Mouse (Mus musculus): ENCODE data around the gene Spsb4.

DNA sequence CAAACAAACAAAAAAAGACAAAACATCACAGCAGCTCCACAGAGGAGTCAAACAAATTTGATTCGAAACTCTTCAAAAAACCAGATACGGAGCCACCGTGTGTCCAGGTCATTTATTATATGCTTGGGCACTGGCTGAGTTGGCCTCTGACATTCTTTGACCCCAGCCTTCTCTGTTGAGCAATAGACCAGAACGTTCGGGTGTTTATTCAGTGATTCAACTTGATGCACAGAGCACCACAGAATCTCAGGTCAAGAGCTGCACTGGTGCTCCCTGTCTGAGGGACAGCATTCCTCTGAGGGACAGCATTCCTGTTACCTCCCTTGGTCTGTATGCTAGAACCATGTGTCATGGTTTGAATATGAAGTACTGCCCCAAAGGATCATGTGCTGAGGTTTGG is 125.1 kb downstream of the Spsb4 start:
- TF ChIP-seq GATA1 (IDR thresholded peaks at IDR 0.05; ENCODE audit: low read length) (no peak), TAL1 (IDR thresholded peaks at IDR 0.05; ENCODE audit: low read length) (no peak)

Data from erythroblast, embryonic 14.5 days (primary cell).